18 mouse cellular contexts compared by ENCODE assay signal in genomic region chr2:104842559-104842958, GRCm38 (mm10). TPM values are rescaled to one million over a fixed set of nuclear protein-coding genes. Genes with fewer than 3 reads are reported as not detected.
"Had no signal": no experiment of that assay in that cellular context is flagged by ENCODE, and none has a peak within 500 bp of the region (broad histone marks: within the 10 kb centered on the region; RNA-seq: fewer than 3 reads in every experiment).

No protein-coding gene starts in this region.

- H3K4me2 ChIP-seq: neural tube, embryonic 13.5 days; neural tube, embryonic 15.5 days; stomach, embryonic 15.5 days had no signal

- H3K4me1 ChIP-seq: neural tube, embryonic 13.5 days; neural tube, embryonic 15.5 days; stomach, embryonic 15.5 days had no signal

- H3K4me3 ChIP-seq: neural tube, embryonic 13.5 days; neural tube, embryonic 15.5 days; stomach, embryonic 15.5 days had no signal

- H3K36me3 ChIP-seq: neural tube, embryonic 13.5 days; neural tube, embryonic 15.5 days; stomach, embryonic 15.5 days had no signal

- H3K27ac ChIP-seq: neural tube, embryonic 13.5 days; neural tube, embryonic 15.5 days; stomach, embryonic 15.5 days; stomach, postnatal 0 days had no signal

- H3K9me3 ChIP-seq: neural tube, embryonic 13.5 days; neural tube, embryonic 15.5 days; stomach, embryonic 15.5 days had no signal

- H3K9ac ChIP-seq: neural tube, embryonic 13.5 days; neural tube, embryonic 15.5 days; stomach, embryonic 15.5 days had no signal

- H3K27me3 ChIP-seq: neural tube, embryonic 13.5 days; neural tube, embryonic 15.5 days; stomach, embryonic 15.5 days had no signal

- DNase-seq: retina, postnatal 1 day; right cerebral cortex, adult 18-20 months; right cerebral cortex, postnatal 14 days; right cerebral cortex, postnatal 25 days; right cerebral cortex, postnatal 4 days; spleen, adult 18-20 months; thymus, adult 18-20 months; thymus, adult 2 months; thymus, postnatal 14 days; thymus, postnatal 25 days; thymus, postnatal 36 days; thymus, postnatal 4 days had no signal

RNA-seq across cellular contexts. Expression of gene Ccdc73, which starts 25.0 kb away (rescaled TPM):
- total RNA-seq: neutrophil, adult 5-6 weeks had no signal
- polyA plus RNA-seq: small intestine, adult 2 months had no signal
